Mouse (Mus musculus): ENCODE measurements around the gene Cadps.

- TF ChIP-seq CTCF (IDR thresholded peaks at IDR 0.05; ENCODE audit: insufficient read depth, low read depth, low read length) (no peak), POLR2A (IDR thresholded peaks at IDR 0.05; ENCODE audit: insufficient read depth, low read depth, low read length) (no peak)
These were observed 91.9 kb downstream of the Cadps start for GRCm38 (mm10) chr14:12730979-12731378.

Data from olfactory bulb, adult 2 months (tissue).